Mouse (Mus musculus) megakaryocyte, embryonic 14.5 days (primary cell): Measurements from ENCODE around the gene Amt.

Source experiments
- FLI1 ChIP-seq: IDR thresholded peaks from 2 replicates; pipeline ENCODE4 v1.6.1; 2012; ENCODE audit warnings: low read length, inconsistent platforms, mixed read lengths
- GATA1 ChIP-seq: IDR thresholded peaks from 3 replicates; pipeline ENCODE4 v1.6.1; 2012; ENCODE audit warnings: mixed read lengths, low read length, inconsistent platforms, borderline replicate concordance

DNA sequence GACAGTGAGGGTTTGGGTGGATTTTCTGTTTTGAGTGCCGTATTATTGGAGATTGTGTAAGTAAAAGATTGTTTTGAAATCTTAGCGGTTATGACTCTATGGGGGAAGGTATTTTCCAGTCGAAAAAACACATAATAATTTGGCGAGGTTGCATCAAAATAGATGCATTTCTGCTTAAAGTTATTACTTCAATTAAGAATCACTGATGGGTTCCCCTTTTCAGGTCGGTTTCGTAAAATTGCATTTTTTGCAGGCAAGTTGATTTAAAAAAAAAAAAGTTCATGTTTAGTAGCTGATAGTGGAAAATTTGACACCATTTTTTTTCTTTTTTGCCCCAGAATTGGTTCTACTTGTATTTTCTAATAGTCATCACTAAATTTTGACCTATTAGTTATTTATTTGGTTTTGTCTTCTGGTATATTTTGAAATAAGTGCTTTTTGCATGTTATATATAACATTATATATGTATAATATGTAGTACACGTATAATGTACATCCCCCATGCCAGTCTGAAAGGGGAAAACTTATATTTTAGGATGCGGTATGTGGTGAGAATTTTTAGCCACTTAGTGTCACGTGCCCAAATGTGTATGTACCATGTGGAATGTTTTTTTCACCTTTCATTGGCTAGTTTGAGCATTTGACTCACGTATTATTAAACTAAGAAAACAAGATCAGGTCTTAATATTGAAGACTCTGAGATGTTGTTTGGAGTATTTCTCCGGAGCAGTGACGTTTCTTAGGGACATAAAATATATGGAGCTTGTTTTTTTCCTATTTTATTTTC is 10.6 kb downstream of the Amt start:
- TF ChIP-seq FLI1 (no peak), GATA1 (no peak)
